Mouse (Mus musculus) intestine, postnatal 0 days (tissue): ENCODE results near the gene Baiap2l1. TPM values are rescaled to one million over a fixed set of nuclear protein-coding genes. Genes with fewer than 3 reads are reported as not detected.

Source experiments
- ATAC-seq: fragments of 200-750 bp; cut with Nextera tagmentation; 2 replicates; pipeline ENCODE4 v1.8.0; 2017; ENCODE audit warnings: mild to moderate bottlenecking, moderate TSS enrichment, moderate library complexity
- H3K27ac ChIP-seq: fragments of 300-500 bp; sonication (generic); 2 replicates; pipeline ENCODE4 v1.5.1; 2014; ENCODE audit warnings: mild to moderate bottlenecking, low read depth, low read length, moderate library complexity
- H3K27me3 ChIP-seq: fragments of 300-500 bp; sonication (generic); replicated peaks from 2 replicates; pipeline ENCODE4 v1.6.1; 2014; ENCODE audit warnings: low read length, mixed read lengths; ENCODE audit not compliant: control insufficient read depth, insufficient read depth
- H3K36me3 ChIP-seq: fragments of 300-500 bp; sonication (generic); 2 replicates; pipeline ENCODE4 v1.6.1; 2014; ENCODE audit warnings: mild to moderate bottlenecking, moderate library complexity; ENCODE audit not compliant: control insufficient read depth, insufficient read depth
- H3K4me1 ChIP-seq: fragments of 300-500 bp; sonication (generic); replicated peaks from 2 replicates; pipeline ENCODE4 v1.6.1; 2014; ENCODE audit warnings: antibody characterized with exemption, low read length, mixed read lengths; ENCODE audit not compliant: control insufficient read depth, insufficient read depth
- H3K4me2 ChIP-seq: fragments of 300-500 bp; sonication (generic); replicated peaks from 2 replicates; pipeline ENCODE4 v1.6.1; 2014; ENCODE audit warnings: low read depth, mild to moderate bottlenecking, moderate library complexity
- H3K4me3 ChIP-seq: fragments of 300-500 bp; sonication (generic); 2 replicates; pipeline ENCODE4 v1.5.1; 2014; ENCODE audit warnings: low read depth, low read length
- H3K9ac ChIP-seq: fragments of 300-500 bp; sonication (generic); 2 replicates; pipeline ENCODE4 v1.6.1; 2014; ENCODE audit warnings: mild to moderate bottlenecking, low read depth, low read length
- H3K9me3 ChIP-seq: fragments of 300-500 bp; sonication (generic); 2 replicates; pipeline ENCODE4 v1.6.1; 2016; ENCODE audit warnings: mixed run types; ENCODE audit not compliant: control insufficient read depth
- CTCF ChIP-seq: sonication (generic); IDR thresholded peaks from 2 replicates; pipeline ENCODE4 v1.5.1; 2016; ENCODE audit warnings: low read depth, mild to moderate bottlenecking, control low read depth, antibody characterized with exemption, moderate library complexity
- WGBS: fragments of 180-500 bp; shearing (Covaris S2); extraction: QIAGEN DNeasy Blood & Tissue Kit; methylation state at CpG from one replicate; pipeline ENCODE4 v1.1.7; 2014; 5-methylcytosine and 5-hydroxymethylcytosine counted together
- polyA plus RNA-seq: library from polyadenylated mRNA; unstranded; fragments of >200 nt; fragmentation: Nextera tagmentation; extraction: Ambion mirVana; gene quantifications from 2 replicates; pipeline ENCODE4 v1.2.1, GENCODE M21; 2015

Gene Baiap2l1
- polyA plus RNA-seq, 1 experiment from 2014 or later, result 38.8 TPM

- Histone ChIP-seq H3K4me1 (no peaks in the 10 kb centered on the region), H3K9ac (no peak overlapping the region), H3K27me3 (no peaks in the 10 kb centered on the region), H3K4me3 (no peak overlapping the region), H3K9me3 (no peaks in the 10 kb centered on the region), H3K27ac (no peak overlapping the region), H3K36me3 (peaks cover 53% of the 10 kb centered on the region), H3K4me2 (no peak overlapping the region)
- ATAC-seq, result no peak
- TF ChIP-seq CTCF, result no peak
- WGBS, result 72% methylated on average over 8 of the region's 8 CpGs
Measured at GRCm38 (mm10) chr5:144270420-144270819, 87.5 kb downstream of the Baiap2l1 start.

- Histone ChIP-seq H3K27ac (no peak overlapping the region), H3K4me2 (no peak overlapping the region), H3K9ac (no peak overlapping the region)
Measured at GRCm38 (mm10) chr5:144269926-144270325, 88.0 kb downstream of the Baiap2l1 start.

GRCm38 (mm10) chr5:144267535-144268241 is 90.2 kb downstream of the Baiap2l1 start:
- H3K9ac ChIP-seq, result no peak overlapping the region; the same call in 1 of the 2 replicates
- TF ChIP-seq CTCF, result no peak
- H3K9me3 ChIP-seq, result no peaks in the 10 kb centered on the region
- no peak overlapping the region for H3K4me3 ChIP-seq
- no peaks in the 10 kb centered on the region for H3K4me1 ChIP-seq
- peaks cover 61% of the 10 kb centered on the region for H3K36me3 ChIP-seq
- peak overlapping the region; percentile 46; the same call in 1 of the 2 replicates for H3K27ac ChIP-seq
- 60% methylated on average over 8 of the region's 8 CpGs for WGBS
- no peak overlapping the region for H3K4me2 ChIP-seq
- H3K27me3 ChIP-seq, result no peaks in the 10 kb centered on the region
- ATAC-seq, result peak; percentile 37

More at GRCm38 (mm10) chr5:144269926-144270325, 88.0 kb downstream of the Baiap2l1 start:
- no peak for TF ChIP-seq CTCF
- no peaks in the 10 kb centered on the region for H3K27me3 ChIP-seq
- no peak overlapping the region for H3K4me3 ChIP-seq
- WGBS, result 87% methylated on average over 7 of the region's 7 CpGs
- no peaks in the 10 kb centered on the region for H3K4me1 ChIP-seq
- ATAC-seq, result no peak
- H3K9me3 ChIP-seq, result no peaks in the 10 kb centered on the region
- peaks cover 58% of the 10 kb centered on the region for H3K36me3 ChIP-seq

- Histone ChIP-seq H3K27me3 (no peaks in the 10 kb centered on the region), H3K27ac (no peak overlapping the region), H3K4me2 (no peak overlapping the region), H3K9ac (no peak overlapping the region), H3K9me3 (no peaks in the 10 kb centered on the region), H3K4me1 (0 out of 2 replicates have a peak, but pooled peaks cover 6% of the 10 kb centered on the region), H3K4me3 (no peak overlapping the region), H3K36me3 (peaks cover 70% of the 10 kb centered on the region)
- no peak for ATAC-seq
- 80% methylated on average over 12 of the region's 13 CpGs for WGBS
- TF ChIP-seq CTCF, result no peak
Measured at GRCm38 (mm10) chr5:144263496-144263895, 94.4 kb downstream of the Baiap2l1 start.

DNA sequence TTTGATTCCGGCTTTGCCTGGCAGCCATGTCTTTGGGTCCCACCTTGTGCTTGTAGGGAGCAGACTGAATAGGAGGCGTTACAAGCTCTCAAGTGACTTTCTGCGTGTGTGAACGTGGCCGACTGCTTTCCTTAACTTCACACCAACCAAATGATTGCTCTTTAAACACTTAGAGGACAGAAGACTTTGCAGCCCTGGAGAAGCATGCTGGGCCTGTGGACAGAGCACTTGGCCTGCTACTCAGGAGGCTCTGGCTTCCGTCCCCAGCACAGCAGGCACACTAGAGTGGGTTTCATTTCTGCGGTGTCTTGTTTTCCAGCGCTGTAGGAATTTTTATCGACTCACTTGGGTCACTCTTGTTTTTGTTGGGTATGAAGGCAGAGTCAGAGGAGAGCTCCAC is 94.8 kb downstream of the Baiap2l1 start:
- Histone ChIP-seq H3K27ac (no peak overlapping the region), H3K4me1 (0 out of 2 replicates have a peak, but pooled peaks cover 8% of the 10 kb centered on the region), H3K4me2 (no peak overlapping the region), H3K9me3 (no peaks in the 10 kb centered on the region), H3K36me3 (peaks cover 70% of the 10 kb centered on the region), H3K4me3 (no peak overlapping the region), H3K9ac (no peak overlapping the region), H3K27me3 (no peaks in the 10 kb centered on the region)
- no peak for ATAC-seq
- no peak for TF ChIP-seq CTCF
- WGBS, result 74% methylated on average over 9 of the region's 9 CpGs

DNA sequence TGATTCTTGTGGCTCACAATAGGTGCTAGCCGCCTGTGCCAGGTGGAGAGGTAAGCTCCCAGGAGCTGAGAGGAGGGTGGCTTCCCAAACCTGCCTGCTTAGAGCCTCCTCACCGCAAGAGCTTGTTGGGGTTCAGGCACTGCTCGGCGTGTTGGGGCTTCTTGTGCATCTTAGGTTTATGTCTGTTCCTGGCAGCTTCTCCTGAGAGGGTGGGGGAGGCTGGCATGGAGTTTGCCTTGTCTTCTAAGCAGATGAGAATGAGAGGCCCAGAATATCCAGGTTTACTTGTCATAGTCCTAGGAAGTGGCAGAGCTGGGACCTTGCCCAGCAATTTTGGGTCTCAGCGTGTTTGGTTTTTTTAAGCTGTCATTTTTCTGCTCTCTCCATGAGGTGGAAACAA is 96.1 kb downstream of the Baiap2l1 start:
- Histone ChIP-seq H3K4me3 (no peak overlapping the region), H3K36me3 (peaks cover 67% of the 10 kb centered on the region), H3K9ac (no peak overlapping the region), H3K4me1 (peaks cover 19% of the 10 kb centered on the region; the same call in 1 of the 2 replicates), H3K27ac (0 out of 2 replicates have a peak overlapping the region, but pooled peaks have one; percentile 46), H3K4me2 (no peak overlapping the region), H3K9me3 (no peaks in the 10 kb centered on the region), H3K27me3 (no peaks in the 10 kb centered on the region)
- no peak for TF ChIP-seq CTCF
- 83% methylated on average over 5 of the region's 5 CpGs for WGBS
- ATAC-seq, result no peak
